Mouse (Mus musculus): ENCODE measurements around the gene Snrpb.

DNA sequence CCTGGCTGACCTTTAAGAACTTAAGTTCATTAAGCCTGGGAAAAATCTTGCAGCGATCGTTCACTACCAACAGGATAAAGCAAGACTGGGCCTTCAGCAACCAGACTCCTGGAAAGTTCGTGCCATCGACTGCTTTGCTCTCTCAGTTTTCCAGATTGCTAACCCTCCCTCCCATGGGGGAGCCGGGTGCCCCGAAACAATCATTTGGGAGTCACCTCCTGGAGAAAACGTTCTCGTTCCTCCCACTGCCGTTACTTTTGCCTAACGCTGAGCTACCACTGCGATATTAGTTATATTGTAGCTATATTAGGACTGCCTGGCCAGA lies 860 bp downstream of the Snrpb start:
- TF ChIP-seq CTCF (IDR thresholded peaks at IDR 0.05; ENCODE audit: control insufficient read depth, insufficient read depth, low read length): no peak
- no peak for TF ChIP-seq POLR2A (IDR thresholded peaks at IDR 0.05; ENCODE audit: borderline replicate concordance, control insufficient read depth, low read depth, low read length)

Data from bone marrow, adult 2 months (tissue).